Mouse (Mus musculus) left cerebral cortex, adult 8-10 months (tissue): ENCODE measurements around the gene Mbnl2. TPM values are rescaled to one million over a fixed set of nuclear protein-coding genes. Genes with fewer than 3 reads are reported as not detected.
"Not testable (repeated sequence)": the region's sequence is repeated elsewhere in the genome, so short reads cannot be mapped to it uniquely, and the experiment has no call there.

Experiments
- DNase-seq, 2 experiments: peaks; one replicate each; pipeline ENCODE4 v3.0.0; 2022; ENCODE audit warnings: low spot score in 2 of 2
- total RNA-seq, 4 experiments: library from RNA; stranded (reverse); gene quantifications; 2 replicates each; pipeline ENCODE4 v1.2.4; 2022

Mbnl2 gene
- total RNA-seq, 4 experiments from 2014 or later: 222 to 278 (median 250) TPM

DNA sequence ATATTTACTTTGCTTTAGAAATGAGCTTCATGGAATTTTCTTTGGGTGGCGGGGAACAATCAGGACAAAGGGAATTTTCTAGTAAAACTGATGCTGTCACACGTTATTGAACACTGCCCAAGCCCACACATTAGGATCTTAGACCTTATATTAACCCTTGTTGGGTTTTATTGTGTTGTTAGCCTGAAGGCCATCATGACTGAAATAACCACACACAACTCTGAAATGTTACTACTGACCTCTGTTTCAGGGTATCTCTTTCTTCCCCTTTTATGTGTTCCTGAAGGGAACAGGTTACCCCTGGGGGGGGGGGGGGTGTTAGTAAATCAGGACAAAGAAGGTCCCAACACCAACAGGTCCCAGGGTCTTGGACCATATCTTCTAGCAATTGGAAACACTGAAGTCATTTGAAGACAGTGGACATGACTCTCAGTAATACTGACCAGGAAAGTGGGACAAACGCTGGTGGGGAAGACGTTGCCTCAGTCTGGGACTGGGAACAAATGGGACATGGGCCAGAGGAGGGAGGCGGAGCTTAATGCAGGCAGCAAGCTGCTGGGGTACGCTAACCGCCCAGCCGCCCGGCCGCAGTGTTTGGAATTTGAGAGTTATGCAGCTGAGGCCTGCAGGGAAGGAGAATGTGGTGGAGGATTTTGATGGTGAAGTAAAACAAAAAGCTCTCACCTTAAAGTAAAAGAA is 80.4 kb downstream of the Mbnl2 start:
- no peak for DNase-seq

DNA sequence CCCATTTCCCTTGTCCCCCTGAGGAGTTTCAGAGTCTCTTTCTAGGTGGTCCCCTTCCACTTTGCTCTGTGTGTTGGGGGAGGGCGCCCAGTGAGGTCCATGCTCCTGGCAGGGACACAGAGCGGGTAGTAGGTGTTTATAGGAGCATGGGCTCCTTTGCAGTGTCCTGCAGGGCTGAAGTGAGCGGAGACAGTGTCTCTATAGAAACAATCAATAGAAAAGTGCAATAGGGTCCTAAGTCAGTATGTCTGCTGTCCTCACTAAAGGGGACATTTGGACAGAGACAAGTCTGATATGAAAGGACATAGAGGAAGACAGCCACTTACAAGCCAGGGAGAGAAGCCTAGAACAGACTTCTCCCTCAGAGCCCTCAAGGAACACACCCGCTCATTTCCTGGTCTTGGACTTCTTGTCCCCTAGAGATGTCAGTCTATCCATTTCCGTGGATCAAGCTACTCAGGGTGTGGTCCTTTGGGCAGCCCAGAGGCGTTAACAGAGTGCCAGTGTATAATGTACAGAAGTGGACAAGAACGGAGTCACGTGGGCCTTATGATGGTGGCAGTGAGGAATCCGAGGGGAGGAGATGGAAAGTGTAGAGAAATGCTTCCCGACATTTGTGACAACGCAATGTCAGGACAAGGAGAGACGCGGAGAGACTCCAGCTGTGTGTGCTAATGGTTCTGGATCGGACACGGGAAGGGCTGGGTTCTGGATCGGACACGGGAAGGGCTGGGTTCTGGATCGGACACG is 82.0 kb downstream of the Mbnl2 start:
- DNase-seq: no peak

DNA sequence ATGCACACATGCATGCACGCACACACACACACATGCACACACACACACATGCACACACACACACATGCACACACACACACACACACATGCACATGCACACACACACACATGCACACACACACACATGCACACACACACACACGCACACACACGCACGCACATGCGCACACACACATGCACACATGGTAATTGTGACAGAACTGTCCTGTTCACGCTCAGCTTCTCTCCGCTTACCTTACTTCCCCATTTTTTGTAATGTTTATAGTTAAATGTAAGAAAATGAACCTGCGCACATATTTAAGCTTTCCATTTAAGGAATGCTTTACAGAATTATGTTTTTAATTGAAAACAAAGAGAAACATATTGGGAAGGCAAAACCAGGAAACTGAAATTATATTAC is 84.1 kb downstream of the Mbnl2 start:
- not testable (repeated sequence) for DNase-seq

DNA sequence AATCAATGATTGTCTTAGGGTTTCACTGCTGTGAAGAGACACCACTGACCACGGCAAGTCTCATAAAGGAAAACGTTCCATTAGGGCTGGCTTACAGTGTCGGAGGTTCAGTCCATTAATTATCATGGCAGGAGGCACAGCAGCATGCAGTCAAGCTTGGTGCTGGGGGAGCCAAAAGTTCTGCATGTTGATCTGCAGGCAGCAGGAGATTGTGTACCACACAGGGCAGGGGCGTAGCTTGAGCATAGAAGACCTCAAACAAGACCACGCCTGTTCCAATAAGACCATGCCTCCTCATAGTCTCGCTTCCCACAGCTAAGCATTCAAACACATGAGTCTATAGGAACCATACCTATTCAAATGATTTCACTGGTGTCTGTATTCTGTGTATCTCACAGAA is 85.7 kb downstream of the Mbnl2 start:
- DNase-seq: no peak

DNA sequence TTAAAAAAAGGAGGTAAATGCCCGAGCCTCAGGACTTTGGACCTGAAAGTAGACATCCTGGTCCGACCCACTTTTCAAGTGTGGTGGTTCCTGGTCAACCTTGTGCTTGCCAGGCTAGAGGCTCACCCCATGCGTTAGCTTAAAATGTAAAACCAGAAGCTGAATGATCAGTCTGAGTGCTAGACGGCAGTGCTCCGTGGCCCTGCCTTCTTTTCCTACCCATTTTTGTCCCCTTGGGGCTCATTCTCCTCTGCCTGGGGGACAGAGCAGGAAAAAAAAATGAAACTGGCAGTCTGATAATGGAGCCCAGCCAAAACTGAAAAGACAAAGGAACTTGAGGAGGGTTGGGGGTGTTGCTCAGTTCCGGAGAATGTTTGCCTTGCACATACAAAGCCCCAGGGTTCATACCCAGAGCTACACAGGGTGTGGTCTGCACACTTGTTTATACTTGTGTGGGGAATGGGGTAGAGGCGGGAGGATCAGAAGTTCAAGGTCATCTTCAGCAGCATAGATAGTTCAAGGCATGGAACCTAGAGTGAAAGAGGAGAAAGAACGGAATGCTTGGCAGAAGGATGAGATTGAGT is 87.0 kb downstream of the Mbnl2 start:
- no peak for DNase-seq

DNA sequence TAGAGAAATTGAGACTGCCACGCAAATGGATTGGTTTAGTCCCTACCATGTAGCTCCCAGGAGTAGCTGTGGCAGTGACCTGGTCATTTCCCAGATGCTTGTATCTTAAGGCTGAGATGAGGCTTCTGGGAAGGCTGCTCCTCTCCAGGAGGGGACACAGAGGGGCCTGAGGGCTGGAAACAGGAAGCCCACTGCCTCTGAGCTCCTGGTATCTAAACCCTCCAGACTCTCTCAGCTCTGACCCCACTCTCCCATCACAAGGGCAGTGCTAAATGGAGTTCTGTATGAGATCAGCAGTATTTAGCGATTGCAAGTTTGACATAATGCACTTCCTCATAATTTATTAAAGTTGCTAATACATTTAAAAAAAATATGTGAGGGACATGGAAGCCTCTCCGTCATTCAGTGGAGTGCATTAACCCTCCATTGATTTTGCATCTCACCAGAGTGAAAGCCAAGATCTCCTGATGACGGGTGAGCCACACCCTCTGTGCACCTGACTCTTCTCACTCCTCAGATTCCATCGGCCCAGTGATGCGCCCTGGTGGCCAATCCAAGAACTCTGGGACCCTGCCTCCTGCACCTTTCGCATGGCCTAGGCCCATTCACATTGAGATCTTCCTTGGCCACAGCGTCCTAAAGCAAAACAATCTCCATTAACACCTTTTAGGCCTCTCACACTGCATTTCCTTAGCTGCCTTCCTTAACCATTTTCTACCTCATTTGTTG is 87.8 kb downstream of the Mbnl2 start:
- no peak for DNase-seq

DNA sequence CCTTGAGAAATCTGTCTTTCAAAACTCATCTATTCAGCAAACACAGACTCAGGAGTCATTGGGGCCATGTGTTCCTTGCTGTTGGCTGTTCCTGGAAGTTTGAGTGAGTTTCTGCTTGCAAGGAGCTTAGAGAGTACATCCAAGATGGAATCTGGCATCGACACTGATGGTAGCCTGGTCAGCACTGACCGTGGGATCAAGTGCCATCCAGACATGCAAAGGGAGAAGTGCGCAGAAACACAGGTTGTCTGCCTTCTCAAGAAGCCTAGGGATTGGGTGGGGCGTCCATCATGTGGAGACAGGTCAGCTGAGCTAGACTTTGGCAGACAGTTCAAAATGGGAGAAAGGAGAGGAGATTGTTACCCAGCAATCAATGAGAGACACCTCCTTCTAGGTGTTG is 89.6 kb downstream of the Mbnl2 start:
- DNase-seq: no peak

DNA sequence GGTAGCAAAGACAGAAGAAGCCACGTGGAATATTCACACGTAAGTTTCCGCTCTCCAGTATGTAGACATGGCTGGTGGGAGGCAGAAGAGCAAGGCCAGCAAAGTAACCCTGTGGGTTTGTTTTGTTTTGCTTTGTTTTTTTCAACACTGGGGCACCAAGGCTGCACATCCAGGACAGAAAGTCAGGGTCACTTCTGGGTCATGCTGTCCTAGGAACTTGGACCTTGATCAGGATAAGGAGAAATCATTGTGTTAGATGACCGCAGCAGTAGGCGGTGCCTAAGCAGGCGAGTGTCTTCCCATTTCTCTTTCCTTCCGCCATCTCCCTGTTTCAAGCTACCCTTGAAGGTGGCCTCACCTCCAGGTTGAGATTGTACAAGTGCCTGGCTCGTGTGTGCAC is 91.5 kb downstream of the Mbnl2 start:
- DNase-seq: no peak

DNA sequence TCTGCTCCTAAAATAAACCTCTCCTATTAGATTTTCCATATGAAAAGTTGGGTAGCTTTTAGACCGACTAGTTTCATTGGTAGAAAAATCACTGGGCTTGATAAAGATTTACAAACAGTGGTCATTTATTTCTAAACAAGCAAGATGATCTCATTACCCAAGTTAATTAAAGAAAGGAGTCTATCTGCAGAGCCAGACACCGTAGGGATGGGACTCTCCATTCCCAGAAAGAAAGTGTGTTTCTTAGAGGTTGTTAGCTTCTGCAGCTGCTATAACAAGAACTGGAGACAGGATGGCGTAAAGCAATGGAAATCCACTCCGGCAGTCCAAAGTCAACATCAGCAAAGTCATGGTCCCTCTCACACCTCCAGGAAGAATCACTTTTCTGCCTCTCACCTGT is 92.1 kb downstream of the Mbnl2 start:
- DNase-seq: no peak

DNA sequence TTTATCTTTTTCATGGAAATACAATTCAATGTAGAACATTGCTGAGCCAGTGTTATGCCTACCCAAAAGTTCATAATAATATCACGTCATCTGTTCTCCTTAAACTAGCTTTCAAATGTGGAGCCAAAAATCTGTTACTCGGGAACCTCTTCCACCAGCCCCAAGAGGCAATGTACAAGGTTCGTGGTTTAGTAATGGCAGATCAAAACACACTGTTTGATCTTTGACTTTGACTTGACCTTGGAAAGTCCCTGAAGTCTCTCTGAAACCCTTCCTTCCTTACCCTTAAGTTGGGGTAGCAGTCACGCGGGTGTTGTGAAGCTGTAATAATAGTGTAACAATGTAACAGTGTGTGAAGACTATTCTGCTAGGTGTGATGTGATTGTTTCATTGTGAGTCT is 93.0 kb downstream of the Mbnl2 start:
- DNase-seq: no peak

DNA sequence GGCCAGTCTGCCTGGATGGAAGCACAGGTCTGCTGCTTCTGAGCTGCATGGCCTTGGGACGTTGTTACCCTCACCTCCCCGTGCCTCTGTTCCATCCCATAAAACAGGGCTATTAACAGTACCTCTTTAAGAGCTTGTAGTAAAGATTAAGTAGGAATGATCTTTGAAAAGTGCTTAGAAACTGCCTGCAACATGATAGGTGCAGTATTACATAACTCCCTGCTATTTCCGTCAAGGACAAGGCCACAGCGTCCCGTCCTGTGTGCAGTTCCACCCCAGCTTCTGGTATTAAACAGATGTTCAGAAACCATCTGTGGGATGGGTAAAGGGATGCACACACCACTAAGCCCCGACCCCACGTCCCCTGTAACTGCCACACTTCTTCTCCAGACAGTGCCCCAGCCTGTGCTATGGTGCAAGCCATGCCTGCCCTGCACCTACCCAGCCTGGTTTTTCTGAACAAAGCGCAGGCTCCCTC is 93.5 kb downstream of the Mbnl2 start:
- DNase-seq: no peak

DNA sequence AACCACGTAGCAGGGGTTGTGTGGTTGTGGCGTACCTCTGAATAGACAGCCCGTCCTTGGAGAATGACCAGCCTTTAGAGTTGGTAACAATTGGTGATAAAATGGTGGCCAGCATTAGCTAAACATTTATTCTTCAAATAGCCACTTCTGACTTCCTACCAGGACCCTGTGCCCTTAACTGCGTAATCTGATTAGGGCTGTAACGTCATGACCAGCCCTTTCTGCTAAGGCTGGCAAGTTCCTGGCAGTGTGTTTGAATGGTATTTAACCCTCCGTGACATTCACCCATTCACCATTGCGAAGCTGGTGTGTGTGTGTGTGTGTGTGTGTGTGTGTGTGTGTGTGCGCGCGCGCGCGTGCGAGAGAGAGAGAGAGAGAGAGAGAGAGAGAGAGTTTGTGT is 94.6 kb downstream of the Mbnl2 start:
- no peak for DNase-seq

DNA sequence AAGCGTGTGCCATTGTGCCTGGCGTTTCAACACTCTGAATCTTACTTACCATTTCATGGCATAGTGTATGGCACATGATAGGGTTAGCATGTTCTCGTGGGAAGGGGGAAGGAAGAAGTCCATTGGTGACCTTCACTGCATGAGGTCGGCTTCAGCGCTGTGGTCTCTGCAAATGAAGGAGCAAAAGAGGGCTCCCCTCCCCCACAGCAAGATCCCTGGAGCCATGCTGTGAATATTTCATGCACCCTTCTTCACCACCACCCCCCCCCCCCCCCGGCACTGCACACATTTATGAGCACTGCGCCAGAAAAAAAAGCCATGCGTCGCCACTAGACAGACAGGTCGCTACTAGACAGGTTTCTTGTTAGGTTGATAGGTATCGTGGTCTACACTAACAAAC is 95.2 kb downstream of the Mbnl2 start:
- DNase-seq: no peak

DNA sequence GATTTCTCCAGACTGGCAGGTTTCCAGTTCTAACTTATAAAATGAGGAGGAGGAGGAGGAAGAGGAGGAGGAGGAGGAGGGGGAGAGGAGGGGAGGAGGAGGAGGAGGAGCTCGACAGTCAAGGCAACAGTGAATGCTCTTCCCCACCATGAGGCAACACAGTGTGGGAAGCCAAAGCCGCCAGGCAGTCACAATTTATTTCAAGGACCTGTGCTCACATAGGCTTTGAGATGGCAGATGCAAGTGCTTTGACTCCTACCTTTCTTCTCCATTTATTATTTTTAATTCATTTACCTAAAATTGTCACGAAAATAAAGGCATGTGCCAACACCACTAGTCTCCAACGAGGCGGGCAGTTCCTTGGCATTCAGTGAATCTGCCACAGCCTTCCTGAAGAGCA is 95.7 kb downstream of the Mbnl2 start:
- DNase-seq: no peak

DNA sequence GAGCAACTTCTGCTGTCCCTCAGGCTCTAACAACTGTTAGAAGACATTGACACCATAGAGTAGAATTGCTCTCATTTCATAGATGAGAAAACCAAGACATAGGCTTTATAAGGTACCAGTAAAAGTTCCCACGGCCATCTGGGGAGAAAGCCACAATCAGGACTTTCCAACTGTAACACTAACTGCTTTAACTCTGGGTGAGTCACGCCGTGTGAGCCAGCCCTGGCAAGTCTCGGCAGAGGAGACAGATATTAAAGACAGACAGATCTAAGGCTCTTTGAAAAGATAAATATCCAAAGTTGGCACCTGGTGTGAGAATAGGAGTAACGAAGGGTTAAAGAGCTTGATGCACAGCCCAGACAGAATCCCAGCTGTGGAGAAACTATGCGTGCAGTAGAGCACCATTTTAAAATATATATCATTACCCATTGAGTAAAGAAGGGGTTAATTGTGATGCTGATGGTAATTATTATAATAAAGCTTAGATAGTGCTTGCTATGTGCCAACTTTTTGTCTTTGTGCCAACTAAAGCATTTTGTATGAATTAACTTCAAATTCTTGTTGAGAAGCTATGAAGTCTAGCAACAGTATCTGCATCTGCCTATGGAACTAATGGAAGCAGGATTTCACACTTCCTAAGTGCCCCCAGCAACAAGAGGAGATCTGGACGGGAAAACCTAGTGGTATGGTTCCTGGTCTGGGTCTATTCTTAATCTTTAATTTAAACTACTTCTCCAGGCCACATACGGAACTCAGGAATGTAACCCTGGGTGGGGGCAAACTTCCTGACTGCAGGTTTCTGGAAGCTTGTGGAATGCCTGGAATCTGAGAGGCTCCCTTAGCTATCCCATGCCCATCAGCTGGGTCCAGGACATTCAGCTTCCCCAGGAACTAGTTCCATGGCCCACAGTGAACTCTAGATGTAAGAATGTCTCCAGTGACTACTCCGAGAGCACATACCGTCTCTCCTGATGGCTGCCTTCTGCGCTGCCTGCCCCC is 97.9 kb downstream of the Mbnl2 start:
- peak in 1 of 2 experiments; percentile 47 for DNase-seq

DNA sequence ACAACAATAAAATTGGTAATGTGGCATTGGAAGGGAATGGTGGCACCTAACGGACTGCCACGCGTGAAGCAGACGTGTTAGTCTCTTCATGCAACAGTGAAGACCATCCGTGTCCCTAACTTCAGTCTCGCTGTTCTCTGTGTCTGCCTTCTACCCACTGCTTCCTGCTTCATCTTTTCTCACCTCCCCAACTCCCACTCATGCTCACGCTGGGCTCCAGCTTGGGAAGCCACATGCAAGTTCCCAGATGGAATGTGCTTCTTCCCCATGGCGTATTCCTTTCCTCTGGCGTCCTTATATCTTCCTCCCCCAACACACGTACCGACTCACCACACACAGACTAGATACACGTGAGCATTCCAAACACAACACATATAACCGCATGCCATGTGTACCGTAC is 99.3 kb downstream of the Mbnl2 start:
- peak in 1 of 2 experiments; percentile 83 for DNase-seq

DNA sequence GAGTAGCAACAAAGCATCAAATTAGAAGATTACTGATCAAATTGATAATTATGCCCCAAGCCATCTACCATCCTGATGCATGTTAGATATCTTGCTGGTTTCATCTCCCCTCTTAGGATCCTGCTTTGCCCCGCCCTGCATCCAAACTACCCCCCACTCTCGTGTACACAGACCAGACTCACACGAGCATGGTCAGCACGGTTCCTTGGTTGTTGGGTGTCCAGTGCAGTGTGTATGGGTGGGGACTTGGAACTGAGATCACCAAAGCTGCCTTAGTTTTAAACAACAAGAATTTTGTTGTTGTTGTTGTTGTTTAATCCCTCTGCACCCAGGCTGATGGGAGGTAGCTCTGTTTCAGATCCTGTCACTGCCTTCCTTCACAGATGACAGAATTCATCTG is 101.7 kb downstream of the Mbnl2 start:
- no peak for DNase-seq

DNA sequence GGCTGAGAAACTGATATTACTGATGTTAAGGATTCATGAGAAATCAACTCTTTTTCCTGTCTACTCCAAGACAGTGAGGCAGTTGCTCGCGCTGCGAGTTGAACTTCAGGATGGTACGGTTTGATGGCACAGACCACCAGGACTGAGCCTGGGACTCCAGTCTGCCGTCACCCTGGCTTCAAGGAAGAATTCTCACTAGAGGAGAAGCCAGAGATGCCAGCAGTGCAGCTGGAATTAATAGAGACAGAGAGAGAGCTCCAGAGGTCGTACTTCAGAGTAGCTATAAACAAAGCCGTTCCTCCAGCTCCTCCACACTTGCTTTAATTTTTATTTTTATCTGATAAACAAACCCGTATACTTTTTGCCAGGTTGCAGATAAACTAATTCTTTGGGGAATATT is 102.5 kb downstream of the Mbnl2 start:
- DNase-seq: no peak

DNA sequence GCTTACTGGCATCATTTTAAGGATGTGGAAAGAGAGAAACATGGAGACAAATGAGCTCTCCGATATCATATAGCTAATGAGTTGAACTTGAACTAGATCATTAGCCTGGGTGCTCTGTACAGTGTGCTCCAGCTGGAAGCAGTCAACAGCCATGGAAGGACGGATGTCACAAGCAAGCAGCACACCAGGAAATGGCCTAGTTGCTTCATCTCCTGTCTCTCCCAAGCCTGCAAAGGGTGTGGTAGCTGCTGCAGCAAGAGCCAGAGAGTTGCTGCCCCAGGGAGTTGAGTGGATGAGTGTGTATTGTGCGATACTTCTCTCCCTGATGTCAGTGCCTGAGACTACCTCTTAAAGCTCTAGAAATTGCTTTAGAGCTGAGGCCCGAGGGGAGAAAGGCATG is 104.2 kb downstream of the Mbnl2 start:
- DNase-seq: no peak

DNA sequence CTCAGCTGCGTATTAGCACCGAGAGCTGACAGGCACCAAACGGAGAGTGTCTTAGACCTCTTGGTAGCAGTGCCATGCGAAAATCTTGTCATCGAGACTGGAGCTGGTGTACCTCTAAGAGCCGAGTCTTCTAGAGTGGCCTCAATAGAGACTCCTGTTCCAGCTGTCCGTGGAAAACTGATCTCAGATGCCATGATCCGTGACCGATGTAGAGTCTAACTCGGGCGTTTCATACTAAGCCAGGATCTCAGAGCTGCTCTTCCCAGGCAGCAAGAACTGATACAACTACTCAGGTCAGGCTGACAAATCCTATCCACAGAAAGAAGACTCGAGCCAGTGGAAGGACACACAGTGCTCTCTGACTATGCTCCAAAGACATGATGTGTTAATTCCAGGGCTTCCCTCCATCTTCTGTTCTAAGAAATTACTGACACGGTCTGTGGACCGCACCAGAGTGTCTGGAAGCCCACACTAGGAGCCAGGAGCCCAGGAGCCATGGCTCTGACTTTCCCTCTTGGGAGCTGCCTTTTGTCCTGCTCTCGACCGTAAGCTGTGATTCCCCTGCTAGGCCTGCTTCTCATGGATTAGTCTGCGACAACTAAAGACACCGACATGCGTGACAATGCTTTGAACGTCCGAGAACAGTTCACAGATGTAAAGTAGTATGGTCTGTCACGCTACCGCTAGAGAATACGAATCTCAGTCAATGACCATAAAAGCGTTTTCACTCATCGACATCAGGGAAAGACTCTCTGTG is 106.1 kb downstream of the Mbnl2 start:
- no peak for DNase-seq
